Mouse (Mus musculus): Measurements from ENCODE around the gene Ddx31.

DNA sequence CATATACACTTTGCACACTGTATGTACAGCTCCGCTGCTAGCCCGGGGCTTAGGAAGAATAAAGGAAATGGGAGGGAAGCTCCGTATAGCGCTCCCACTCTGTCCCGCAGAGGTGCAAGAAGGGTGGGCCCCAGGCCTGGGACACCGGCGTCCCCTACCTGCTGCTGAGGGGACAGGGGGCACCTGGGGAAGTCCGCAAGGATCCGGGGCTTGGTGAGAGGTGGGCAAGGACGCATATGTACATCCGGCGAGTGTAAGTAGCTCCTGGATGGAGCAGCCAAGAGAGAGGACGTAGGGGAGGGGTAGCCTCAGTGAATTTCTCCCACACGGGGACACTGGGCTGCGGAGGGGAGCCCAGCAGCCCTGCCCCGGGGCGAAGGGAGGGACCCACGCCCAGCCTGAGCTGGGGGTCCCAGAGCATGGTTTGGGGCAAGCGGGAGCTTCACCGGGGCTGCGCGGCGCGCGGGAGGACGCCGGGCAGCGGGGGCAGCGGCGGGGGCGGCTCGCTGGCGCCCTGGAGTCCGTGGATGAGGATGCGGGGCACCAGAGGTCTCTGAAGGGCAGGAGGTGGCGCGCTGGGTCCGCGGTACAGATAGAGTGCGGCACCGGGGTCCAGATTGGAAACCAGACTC, 69.1 kb downstream of the Ddx31 start:
- TF ChIP-seq CTCF (IDR thresholded peaks at IDR 0.05; ENCODE audit: extremely low read depth, insufficient read depth, insufficient read length, insufficient replicate concordance), result no peak
- TF ChIP-seq POLR2A (IDR thresholded peaks at IDR 0.05; ENCODE audit: low read depth, low read length), result no peak

Measured in spleen, adult 2 months (tissue).